Mouse (Mus musculus): Measurements from ENCODE around the gene 4933405L10Rik. TPM values are rescaled to one million over a fixed set of nuclear protein-coding genes. Genes with fewer than 3 reads are reported as not detected.

The 4933405L10Rik gene
- polyA plus RNA-seq, 1 experiment from 2014 or later: not detected

- H3K9ac ChIP-seq: no peak overlapping the region
- H3K9me3 ChIP-seq: no peaks in the 10 kb centered on the region
- H3K4me3 ChIP-seq: no peak overlapping the region
- no peaks in the 10 kb centered on the region for H3K4me1 ChIP-seq
- H3K36me3 ChIP-seq: peaks cover 46% of the 10 kb centered on the region
- WGBS: 78% methylated on average over 5 of the region's 5 CpGs
- no peak overlapping the region for H3K27ac ChIP-seq
- no peak overlapping the region for H3K4me2 ChIP-seq (replicated peaks)
- ATAC-seq (ENCODE audit: low FRiP score, low read depth): no peak
- no peaks in the 10 kb centered on the region for H3K27me3 ChIP-seq
These were observed 18.3 kb downstream of the 4933405L10Rik start for GRCm38 (mm10) chr8:105725726-105726125.

- peaks cover 39% of the 10 kb centered on the region for H3K36me3 ChIP-seq
- no peak for ATAC-seq (ENCODE audit: low FRiP score, low read depth)
- no peak overlapping the region for H3K27ac ChIP-seq
- H3K9ac ChIP-seq: no peak overlapping the region
- no peaks in the 10 kb centered on the region for H3K4me1 ChIP-seq
- H3K9me3 ChIP-seq: no peaks in the 10 kb centered on the region
- 85% methylated on average over 18 of the region's 18 CpGs for WGBS
- H3K4me2 ChIP-seq (replicated peaks): no peak overlapping the region
- H3K4me3 ChIP-seq: no peak overlapping the region
- no peaks in the 10 kb centered on the region for H3K27me3 ChIP-seq
These were observed 20.1 kb downstream of the 4933405L10Rik start for GRCm38 (mm10) chr8:105727397-105728124.

- no peak for ATAC-seq (ENCODE audit: low FRiP score, low read depth)
- 92% methylated on average over 5 of the region's 5 CpGs for WGBS
- Histone ChIP-seq H3K4me1 (no peaks in the 10 kb centered on the region), H3K9ac (no peak overlapping the region), H3K27ac (no peak overlapping the region), H3K27me3 (no peaks in the 10 kb centered on the region), H3K36me3 (peaks cover 13% of the 10 kb centered on the region), H3K4me2 (replicated peaks) (no peak overlapping the region), H3K9me3 (no peaks in the 10 kb centered on the region), H3K4me3 (no peak overlapping the region)
These were observed 24.7 kb downstream of the 4933405L10Rik start for GRCm38 (mm10) chr8:105732186-105732585.

GRCm38 (mm10) chr8:105739216-105739615, 31.8 kb downstream of the 4933405L10Rik start:
- H3K4me3 ChIP-seq: no peak overlapping the region
- H3K27ac ChIP-seq: no peak overlapping the region
- no peak for ATAC-seq (ENCODE audit: low FRiP score, low read depth)
- H3K4me2 ChIP-seq (replicated peaks): no peak overlapping the region
- WGBS: 78% methylated on average over 5 of the region's 5 CpGs
- H3K9me3 ChIP-seq: no peaks in the 10 kb centered on the region
- H3K9ac ChIP-seq: no peak overlapping the region
- H3K36me3 ChIP-seq: peaks cover 6% of the 10 kb centered on the region; the same call in 1 of the 2 replicates
- peaks cover 12% of the 10 kb centered on the region for H3K4me1 ChIP-seq
- no peaks in the 10 kb centered on the region for H3K27me3 ChIP-seq

GRCm38 (mm10) chr8:105743301-105743700, 35.8 kb downstream of the 4933405L10Rik start:
- WGBS: 79% methylated on average over 4 of the region's 4 CpGs
- no peak for ATAC-seq (ENCODE audit: low FRiP score, low read depth)
- H3K4me3 ChIP-seq: no peak overlapping the region
- H3K9me3 ChIP-seq: no peaks in the 10 kb centered on the region
- H3K4me1 ChIP-seq: peaks cover 17% of the 10 kb centered on the region
- no peak overlapping the region; the same call in 1 of the 2 replicates for H3K9ac ChIP-seq
- peaks cover 3% of the 10 kb centered on the region; the same call in 1 of the 2 replicates for H3K36me3 ChIP-seq
- no peak overlapping the region for H3K27ac ChIP-seq
- H3K27me3 ChIP-seq: no peaks in the 10 kb centered on the region
- H3K4me2 ChIP-seq (replicated peaks): no peak overlapping the region

GRCm38 (mm10) chr8:105750606-105751005, 43.2 kb downstream of the 4933405L10Rik start:
- Histone ChIP-seq H3K27ac (no peak overlapping the region; the same call in 1 of the 2 replicates), H3K4me2 (replicated peaks) (peak overlapping the region; percentile 36), H3K4me1 (peaks cover 29% of the 10 kb centered on the region), H3K4me3 (no peak overlapping the region), H3K9me3 (no peaks in the 10 kb centered on the region), H3K27me3 (no peaks in the 10 kb centered on the region), H3K36me3 (no peaks in the 10 kb centered on the region), H3K9ac (peak overlapping the region; percentile 2; the same call in 1 of the 2 replicates)
- 10% methylated on average over 11 of the region's 11 CpGs for WGBS
- ATAC-seq (ENCODE audit: low FRiP score, low read depth): no peak

GRCm38 (mm10) chr8:105753916-105754315, 46.5 kb downstream of the 4933405L10Rik start:
- Histone ChIP-seq H3K9ac (no peak overlapping the region), H3K27ac (no peak overlapping the region), H3K4me1 (peaks cover 35% of the 10 kb centered on the region), H3K9me3 (no peaks in the 10 kb centered on the region), H3K4me3 (no peak overlapping the region), H3K4me2 (replicated peaks) (no peak overlapping the region), H3K36me3 (no peaks in the 10 kb centered on the region), H3K27me3 (no peaks in the 10 kb centered on the region)
- WGBS: 59% methylated on average over 2 of the region's 2 CpGs
- ATAC-seq (ENCODE audit: low FRiP score, low read depth): no peak

GRCm38 (mm10) chr8:105754688-105755087, 47.2 kb downstream of the 4933405L10Rik start:
- Histone ChIP-seq H3K4me2 (replicated peaks) (no peak overlapping the region), H3K27ac (no peak overlapping the region), H3K9me3 (no peaks in the 10 kb centered on the region), H3K27me3 (no peaks in the 10 kb centered on the region), H3K36me3 (no peaks in the 10 kb centered on the region), H3K9ac (no peak overlapping the region), H3K4me1 (peaks cover 40% of the 10 kb centered on the region), H3K4me3 (no peak overlapping the region)
- ATAC-seq (ENCODE audit: low FRiP score, low read depth): no peak
- 59% methylated on average over 2 of the region's 2 CpGs for WGBS

GRCm38 (mm10) chr8:105757796-105758276, 50.4 kb downstream of the 4933405L10Rik start:
- Histone ChIP-seq H3K9ac (peak overlapping the region; percentile 93), H3K27ac (peak overlapping the region; percentile 72; the same call in 1 of the 2 replicates), H3K27me3 (no peaks in the 10 kb centered on the region), H3K36me3 (no peaks in the 10 kb centered on the region), H3K9me3 (no peaks in the 10 kb centered on the region), H3K4me3 (peak overlapping the region; percentile 96), H3K4me2 (replicated peaks) (peak overlapping the region; percentile 82), H3K4me1 (peaks cover 19% of the 10 kb centered on the region)
- WGBS: 3% methylated on average over 12 of the region's 12 CpGs
- ATAC-seq (ENCODE audit: low FRiP score, low read depth): no peak; the same call in 1 of the 2 replicates

- peak within 1 kb of the TSS; percentile 93 for H3K9ac ChIP-seq
- H3K9me3 ChIP-seq: no peaks in the 10 kb centered on the region
- H3K27me3 ChIP-seq: no peaks in the 10 kb centered on the region
- 3% methylated on average over 57 of the region's 57 CpGs for WGBS
- H3K27ac ChIP-seq: peak within 1 kb of the TSS; percentile 72; the same call in 1 of the 2 replicates
- H3K36me3 ChIP-seq: no peaks in the 10 kb centered on the region
- H3K4me2 ChIP-seq (replicated peaks): peak within 1 kb of the TSS; percentile 82
- ATAC-seq (ENCODE audit: low FRiP score, low read depth): peak; percentile 98
- peaks cover 19% of the 10 kb centered on the region for H3K4me1 ChIP-seq
- H3K4me3 ChIP-seq: peak within 1 kb of the TSS; percentile 96
These were observed 51.0 kb downstream of the 4933405L10Rik start, which contains the start of gene Gfod2 for GRCm38 (mm10) chr8:105758277-105759108. Gene Gfod2 (minus strand): TSS chr8:105758664.
